In the genomic region with DNA sequence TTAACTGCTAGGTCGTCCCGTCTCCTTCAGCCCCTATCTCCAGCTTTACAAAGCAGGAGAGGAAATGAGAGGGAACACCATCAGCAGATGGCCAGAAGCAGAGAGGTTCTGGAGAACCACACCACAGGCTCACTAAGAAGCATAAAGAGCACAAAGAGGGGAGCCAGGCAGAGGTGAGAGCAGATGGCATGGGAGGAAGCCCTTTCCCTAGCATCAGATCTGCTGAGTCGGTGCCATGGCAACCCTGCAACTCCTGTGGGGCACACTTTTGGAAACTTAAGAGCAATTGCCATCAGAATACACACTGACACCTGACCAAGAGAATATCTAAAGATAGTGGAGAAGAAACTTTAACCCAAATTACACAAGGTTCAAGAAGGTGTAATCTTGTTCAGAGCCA, we compare ENCODE assay signal across 27 mouse cellular contexts. TPM values are rescaled to one million over a fixed set of nuclear protein-coding genes. Genes with fewer than 3 reads are reported as not detected.
DNase-seq lines count a peak whose midpoint lies in the region; ATAC-seq and TF ChIP-seq lines count a peak whose summit lies in the region.
"Had no signal": no experiment of that assay in that cellular context is flagged by ENCODE, and none has a peak within 500 bp of the region (broad histone marks: within the 10 kb centered on the region; RNA-seq: fewer than 3 reads in every experiment).

No protein-coding gene starts in this region.

- DNase-seq in cerebellum, adult 11-12 months: peak; percentile 14
- no peak for DNase-seq in cerebellum, adult 8-10 months
- no peak for DNase-seq in layer of hippocampus, adult 2 months (ENCODE audit: low spot score in 2 of 2)
- no peak for DNase-seq in layer of hippocampus, adult 18-20 months (ENCODE audit: low spot score in 2 of 2)
- peak; percentile 37 to 61 for DNase-seq in cerebellum, postnatal 10 days
- no peak for DNase-seq in heart, adult 8-10 months (ENCODE audit: low spot score)
- no peak for DNase-seq in midbrain, postnatal 0 days (ENCODE audit: low spot score)
- DNase-seq: adrenal gland, adult 2 months; adrenal gland, postnatal 14 days; B cell, adult 2 months; forebrain, postnatal 0 days; gastrocnemius, adult 2 months; gastrocnemius, postnatal 14 days; heart, adult 11 months; kidney, adult 2 months had no signal

- H3K4me1 ChIP-seq in midbrain, postnatal 0 days (ENCODE audit: insufficient read depth, low read length): no peaks in the 10 kb centered on the region
- H3K4me1 ChIP-seq: embryonic facial prominence, embryonic 12.5 days; embryonic facial prominence, embryonic 15.5 days had no signal

- no peak overlapping the region for H3K9ac ChIP-seq in midbrain, postnatal 0 days (replicated peaks; ENCODE audit: low read length, poor library complexity, severe bottlenecking)
- H3K9ac ChIP-seq: embryonic facial prominence, embryonic 12.5 days; embryonic facial prominence, embryonic 15.5 days; forebrain, postnatal 0 days; heart, embryonic 12.5 days; heart, embryonic 15.5 days; hindbrain, embryonic 14.5 days had no signal

- H3K4me3 ChIP-seq in layer of hippocampus, adult 2 months: no peak overlapping the region
- no peak overlapping the region for H3K4me3 ChIP-seq in midbrain, postnatal 0 days (ENCODE audit: low read depth, low read length)
- H3K4me3 ChIP-seq: embryonic facial prominence, embryonic 12.5 days; embryonic facial prominence, embryonic 15.5 days; gastrocnemius, adult 2 months; heart, embryonic 12.5 days; heart, embryonic 15.5 days; hindbrain, embryonic 10.5 days had no signal

- TF ChIP-seq CTCF in layer of hippocampus, adult 2 months (conservative IDR thresholded peaks at IDR 0.05): no peak
- TF ChIP-seq CTCF in midbrain, postnatal 0 days (IDR thresholded peaks at IDR 0.05): no peak

- peaks cover 8% of the 10 kb centered on the region; the same call in 1 of the 2 replicates for H3K36me3 ChIP-seq in midbrain, postnatal 0 days (ENCODE audit: insufficient read depth, low read length)
- H3K36me3 ChIP-seq: G1E had no signal

- H3K27ac ChIP-seq in layer of hippocampus, adult 2 months: 0 out of 2 replicates have a peak overlapping the region, but pooled peaks have one; percentile 43
- H3K27ac ChIP-seq in midbrain, postnatal 0 days (ENCODE audit: low read depth, low read length): no peak overlapping the region
- H3K27ac ChIP-seq: embryonic facial prominence, embryonic 12.5 days; embryonic facial prominence, embryonic 15.5 days; gastrocnemius, adult 2 months; heart, embryonic 15.5 days; hindbrain, embryonic 10.5 days; hindbrain, embryonic 14.5 days had no signal

- no peaks in the 10 kb centered on the region for H3K27me3 ChIP-seq in midbrain, postnatal 0 days (ENCODE audit: insufficient read depth, low read length)
- H3K27me3 ChIP-seq: CH12.LX; embryonic facial prominence, embryonic 12.5 days; embryonic facial prominence, embryonic 15.5 days; heart, embryonic 12.5 days; heart, embryonic 15.5 days; Patski had no signal

- no peak overlapping the region for H3K4me2 ChIP-seq in midbrain, postnatal 0 days (ENCODE audit: low read depth, low read length, poor library complexity, severe bottlenecking)
- H3K4me2 ChIP-seq: embryonic facial prominence, embryonic 12.5 days; embryonic facial prominence, embryonic 15.5 days; heart, embryonic 12.5 days; heart, embryonic 15.5 days; hindbrain, embryonic 14.5 days had no signal

- H3K9me3 ChIP-seq in midbrain, postnatal 0 days (ENCODE audit: low read length): no peaks in the 10 kb centered on the region
- H3K9me3 ChIP-seq: embryonic facial prominence, embryonic 12.5 days; embryonic facial prominence, embryonic 15.5 days; G1E; heart, embryonic 12.5 days; heart, embryonic 15.5 days; hindbrain, embryonic 10.5 days had no signal

- no peak for ATAC-seq in midbrain, postnatal 0 days (ENCODE audit: low FRiP score)
- ATAC-seq: forebrain, embryonic 14.5 days; forebrain, postnatal 0 days; intestine, postnatal 0 days; Patski had no signal

- WGBS in midbrain, postnatal 0 days: 87% methylated on average over 3 of the region's 3 CpGs

RNA-seq across cellular contexts. Expression of gene Slc4a11, which starts 57.3 kb away (rescaled TPM):
- under 1 TPM; 0.61 to 0.66 TPM for total RNA-seq in layer of hippocampus, adult 2 months (2021)
- total RNA-seq in layer of hippocampus, adult 18-20 months (2021): under 1 TPM; 0.43 to 0.92 TPM
- total RNA-seq in heart, adult 8-10 months (2022): under 1 TPM in 3 of 4 experiments, not detected in 1; 0.17 to 0.28 (median 0.22) TPM
- 0.16 and 0.33 TPM in 2 replicates for total RNA-seq in midbrain, postnatal 0 days (2014; rRNA removed)
- polyA plus RNA-seq in midbrain, postnatal 0 days (2015; fragmentation: Nextera tagmentation; extraction: Ambion mirVana): 0.42 and 0.56 TPM in 2 replicates
- total RNA-seq: common myeloid progenitor, adult 5-6 weeks had no signal

Comparison
In these comparisons a context has a peak if more than half of its experiments do, and no peak if none do; other contexts are left out.
1. DNase-seq: peak in cerebellum, adult 11-12 months (single experiment) and cerebellum, postnatal 10 days (2 of 2); none in cerebellum, adult 8-10 months (single experiment), layer of hippocampus, adult 2 months (0 of 2), layer of hippocampus, adult 18-20 months (0 of 2), heart, adult 8-10 months (single experiment) and midbrain, postnatal 0 days (single experiment).